Mouse (Mus musculus) liver, embryonic 13.5 days (tissue): ENCODE results near the gene Sestd1. TPM values are rescaled to one million over a fixed set of nuclear protein-coding genes. Genes with fewer than 3 reads are reported as not detected.
A peak's percentile ranks its signal among the peaks of the same experiment; 100 is the strongest.

Experiments used
- ATAC-seq: fragments of 200-750 bp; cut with Nextera tagmentation; 2 replicates; pipeline ENCODE4 v1.8.0; 2017; ENCODE audit warnings: low read depth, mild to moderate bottlenecking, moderate number of reproducible peaks, moderate library complexity
- DNase-seq: peaks from one replicate; pipeline ENCODE4 v3.0.0; 2022
- H3K27ac ChIP-seq: fragments of 300-500 bp; sonication (generic); 2 replicates; pipeline ENCODE4 v1.5.1; 2015; ENCODE audit warnings: moderate library complexity, mild to moderate bottlenecking, inconsistent platforms
- H3K27me3 ChIP-seq: fragments of 300-500 bp; sonication (generic); 2 replicates; pipeline ENCODE4 v1.6.1; 2015; ENCODE audit warnings: mild to moderate bottlenecking, inconsistent platforms
- H3K36me3 ChIP-seq: fragments of 300-500 bp; sonication (generic); 2 replicates; pipeline ENCODE4 v1.6.1; 2015; ENCODE audit warnings: mild to moderate bottlenecking, inconsistent platforms
- H3K4me1 ChIP-seq: fragments of 300-500 bp; sonication (generic); replicated peaks from 2 replicates; pipeline ENCODE4 v1.6.1; 2015; ENCODE audit warnings: inconsistent platforms
- H3K4me2 ChIP-seq: fragments of 300-500 bp; sonication (generic); 2 replicates; pipeline ENCODE4 v1.6.1; 2015; ENCODE audit warnings: inconsistent platforms, mild to moderate bottlenecking, moderate library complexity
- H3K4me3 ChIP-seq: fragments of 300-500 bp; sonication (generic); replicated peaks from 2 replicates; pipeline ENCODE4 v1.5.1; 2015; ENCODE audit warnings: mild to moderate bottlenecking, inconsistent platforms
- H3K9ac ChIP-seq: fragments of 300-500 bp; sonication (generic); 2 replicates; pipeline ENCODE4 v1.6.1; 2015; ENCODE audit warnings: mild to moderate bottlenecking, inconsistent platforms
- H3K9me3 ChIP-seq: fragments of 300-500 bp; sonication (generic); replicated peaks from 2 replicates; pipeline ENCODE4 v1.6.1; 2016; ENCODE audit warnings: inconsistent platforms
- WGBS: fragments of 180-500 bp; shearing (Covaris S2); methylation state at CpG from one replicate; pipeline ENCODE4 v1.1.7; 2015; ENCODE audit not compliant: insufficient replicate concordance; 5-methylcytosine and 5-hydroxymethylcytosine counted together
- polyA plus RNA-seq: library from polyadenylated mRNA; unstranded; fragments of >200 nt; fragmentation: Nextera tagmentation; extraction: Ambion mirVana; gene quantifications from 2 replicates; pipeline ENCODE4 v1.2.1, GENCODE M21; 2015

Sestd1 gene
- polyA plus RNA-seq, 1 experiment from 2014 or later, result 0.54 TPM

DNA sequence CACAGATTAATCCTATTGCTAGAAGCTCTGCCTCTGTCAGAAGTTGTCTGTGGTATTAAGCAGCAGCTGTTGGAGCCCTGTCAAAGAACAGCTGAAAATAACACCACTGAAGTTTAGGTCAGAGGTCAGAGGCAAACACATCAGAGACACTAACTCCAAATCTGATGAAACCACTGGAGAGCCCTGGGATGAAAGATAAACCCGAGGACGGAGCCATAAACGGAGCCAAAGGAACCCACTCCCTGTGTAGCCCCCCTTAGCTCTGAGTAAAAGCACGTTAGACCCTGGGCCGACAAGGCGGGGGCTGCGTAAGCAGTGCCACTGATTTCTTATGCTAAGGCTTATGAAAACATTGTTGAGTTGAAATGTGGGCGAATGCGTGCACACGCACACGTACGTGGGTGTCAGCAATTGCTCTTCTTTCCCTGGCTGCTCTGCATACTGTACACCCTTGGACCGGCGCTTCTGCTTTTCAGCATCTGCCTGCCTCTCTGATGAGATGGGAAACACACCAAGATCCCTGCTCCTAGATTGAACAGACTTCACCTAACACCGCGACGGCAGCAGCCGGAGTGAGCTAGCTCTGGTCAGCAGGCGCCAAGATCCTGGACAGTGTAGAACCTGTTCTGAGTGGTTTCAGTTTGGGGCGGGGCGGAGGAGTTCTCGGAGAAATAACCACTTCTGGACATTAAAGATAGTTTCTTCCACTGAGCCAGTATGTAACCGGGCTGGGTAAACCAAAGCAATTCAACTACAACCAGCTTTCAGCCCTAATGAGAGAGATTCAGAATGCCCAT lies 108.8 kb downstream of the Sestd1 start:
- H3K4me1 ChIP-seq, result peaks cover 53% of the 10 kb centered on the region
- no peak overlapping the region for H3K4me3 ChIP-seq
- ATAC-seq, result no peak
- H3K36me3 ChIP-seq, result no peaks in the 10 kb centered on the region
- DNase-seq, result no peak
- H3K9ac ChIP-seq, result 0 out of 2 replicates have a peak overlapping the region, but pooled peaks have one; percentile 6
- 51% methylated on average over 23 of the region's 23 CpGs for WGBS
- H3K4me2 ChIP-seq, result peak overlapping the region; percentile 81
- H3K27me3 ChIP-seq, result 0 out of 2 replicates have a peak, but pooled peaks cover 4% of the 10 kb centered on the region
- no peaks in the 10 kb centered on the region for H3K9me3 ChIP-seq
- H3K27ac ChIP-seq, result no peak overlapping the region

DNA sequence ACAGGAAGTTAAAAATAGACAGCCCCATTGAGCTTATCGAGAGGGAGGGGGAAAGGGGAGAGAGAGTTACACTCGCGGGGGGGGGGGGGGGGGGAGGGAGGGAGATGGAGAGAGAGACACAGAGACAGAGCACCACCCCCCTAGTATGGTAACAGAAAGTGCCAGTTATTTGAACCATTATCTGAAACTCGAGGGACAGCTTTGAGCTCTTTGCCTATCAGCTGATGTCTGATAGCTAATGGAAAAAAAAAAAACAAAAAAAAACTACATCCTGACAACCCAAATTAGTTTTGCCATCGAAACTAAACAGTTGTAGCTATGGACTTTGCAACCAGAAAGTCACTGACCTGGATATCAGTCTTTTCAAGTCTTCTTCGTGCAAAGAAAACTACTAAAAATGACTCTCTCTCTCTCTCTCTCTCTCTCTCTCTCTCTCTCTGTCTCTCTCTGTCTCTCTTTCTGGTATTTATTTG lies 109.7 kb downstream of the Sestd1 start, which contains the start of gene Ccdc141:
Gene Ccdc141, minus strand, starts transcription at position 4 of the 473 bp plus-strand sequence.
- H3K27ac ChIP-seq, result no peak within 1 kb of the TSS
- peak; percentile 49 for ATAC-seq

DNA sequence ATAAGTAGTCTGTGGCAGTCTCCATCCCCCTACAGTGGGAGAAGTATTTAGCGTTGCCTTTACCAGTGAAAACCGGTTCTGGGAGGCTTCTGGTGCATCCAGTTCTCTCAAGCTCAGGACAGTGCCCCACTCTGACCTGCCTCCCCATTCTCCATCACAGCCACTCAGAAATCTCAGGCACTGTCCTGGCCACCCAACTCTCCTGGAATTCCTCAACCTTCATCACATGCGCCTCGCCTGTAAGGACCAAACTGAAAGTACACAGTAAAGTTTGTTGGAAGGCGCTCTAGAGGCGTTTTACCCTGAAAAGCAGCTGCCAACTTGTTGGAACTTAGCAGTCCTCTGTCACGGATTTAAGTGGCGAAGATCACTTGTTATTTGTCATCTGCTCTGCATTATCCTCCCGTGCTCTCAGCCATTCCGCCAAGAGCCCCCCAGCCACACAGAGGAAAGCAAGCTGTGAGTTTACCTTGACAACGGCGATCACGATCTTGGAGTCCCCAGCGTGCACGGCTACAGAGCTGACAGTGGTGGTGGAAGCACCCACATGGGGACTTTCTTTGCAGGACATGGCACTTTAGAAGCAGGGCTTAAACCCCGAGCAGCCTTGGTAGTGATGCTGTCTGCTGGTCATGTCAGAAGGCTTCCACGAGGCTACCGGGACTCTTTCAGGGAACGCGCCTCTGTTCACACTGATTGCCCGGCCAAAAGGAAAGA lies 110.3 kb downstream of the Sestd1 start:
- Histone ChIP-seq H3K4me3 (peak overlapping the region; percentile 62), H3K27me3 (0 out of 2 replicates have a peak, but pooled peaks cover 4% of the 10 kb centered on the region), H3K36me3 (no peaks in the 10 kb centered on the region), H3K9ac (peak overlapping the region; percentile 67), H3K4me2 (peak overlapping the region; percentile 81), H3K27ac (no peak overlapping the region), H3K4me1 (peaks cover 38% of the 10 kb centered on the region), H3K9me3 (no peaks in the 10 kb centered on the region)
- peak; percentile 68 for ATAC-seq
- 3% methylated on average over 21 of the region's 21 CpGs for WGBS
- DNase-seq, result no peak

More for the DNA sequence above, 109.7 kb downstream of the Sestd1 start, which contains the start of gene Ccdc141:
- Histone ChIP-seq H3K4me3 (peak within 1 kb of the TSS; percentile 62), H3K9me3 (no peaks in the 10 kb centered on the region), H3K4me2 (peak within 1 kb of the TSS; percentile 81), H3K4me1 (peaks cover 44% of the 10 kb centered on the region), H3K9ac (peak within 1 kb of the TSS; percentile 67), H3K27me3 (0 out of 2 replicates have a peak, but pooled peaks cover 4% of the 10 kb centered on the region), H3K36me3 (no peaks in the 10 kb centered on the region)
- no peak for DNase-seq
- 1% methylated on average over 4 of the region's 6 CpGs for WGBS

DNA sequence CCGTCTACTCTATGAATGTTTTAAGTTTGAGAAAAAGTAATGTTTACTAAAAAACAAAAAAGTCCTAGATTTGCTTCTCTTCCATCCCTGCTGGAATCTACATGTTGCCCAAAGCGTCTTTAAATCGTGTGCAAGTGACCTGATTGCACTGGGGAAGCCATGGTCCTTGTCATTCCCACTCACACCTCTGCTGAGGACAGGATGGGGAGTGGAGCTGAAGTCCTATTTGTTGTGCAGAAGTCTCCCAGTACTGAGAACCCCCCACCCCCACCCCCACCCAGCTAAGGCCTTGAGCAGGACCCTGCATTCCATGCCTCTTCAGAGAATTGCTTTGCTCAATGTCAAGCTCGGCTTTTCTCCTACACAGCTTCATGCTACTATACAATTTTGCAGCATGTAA lies 111.2 kb downstream of the Sestd1 start:
- Histone ChIP-seq H3K4me1 (peaks cover 30% of the 10 kb centered on the region), H3K9ac (no peak overlapping the region), H3K27me3 (0 out of 2 replicates have a peak, but pooled peaks cover 4% of the 10 kb centered on the region), H3K4me3 (no peak overlapping the region), H3K36me3 (no peaks in the 10 kb centered on the region), H3K4me2 (peak overlapping the region; percentile 81; the same call in 1 of the 2 replicates), H3K9me3 (no peaks in the 10 kb centered on the region), H3K27ac (no peak overlapping the region)
- ATAC-seq (no peak), DNase-seq (no peak)
- 77% methylated on average over 4 of the region's 4 CpGs for WGBS

DNA sequence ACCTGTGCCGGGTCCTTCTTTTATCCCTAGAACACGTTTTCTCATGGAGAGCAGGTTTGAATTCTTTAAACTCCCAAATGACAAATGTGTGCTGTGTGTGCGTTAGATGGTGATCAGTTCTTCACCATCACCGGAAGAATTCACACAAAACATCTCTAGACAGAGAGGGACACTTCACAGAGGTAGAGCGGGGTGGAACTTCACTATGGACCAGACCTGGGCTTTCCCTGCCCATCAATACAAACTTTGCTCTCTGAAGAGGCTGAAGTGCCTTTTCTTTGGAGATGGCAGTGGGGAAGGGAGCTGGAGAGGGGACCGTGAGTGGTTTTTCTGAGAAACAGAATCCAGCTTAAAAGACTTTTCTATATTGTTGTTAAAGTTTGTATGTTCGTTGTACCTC lies 111.6 kb downstream of the Sestd1 start:
- no peak for ATAC-seq
- WGBS, result 79% methylated on average over 7 of the region's 7 CpGs
- Histone ChIP-seq H3K36me3 (no peaks in the 10 kb centered on the region), H3K9me3 (no peaks in the 10 kb centered on the region), H3K4me1 (peaks cover 29% of the 10 kb centered on the region), H3K4me2 (no peak overlapping the region), H3K9ac (no peak overlapping the region), H3K27ac (no peak overlapping the region), H3K27me3 (0 out of 2 replicates have a peak, but pooled peaks cover 4% of the 10 kb centered on the region), H3K4me3 (no peak overlapping the region)
- no peak for DNase-seq

DNA sequence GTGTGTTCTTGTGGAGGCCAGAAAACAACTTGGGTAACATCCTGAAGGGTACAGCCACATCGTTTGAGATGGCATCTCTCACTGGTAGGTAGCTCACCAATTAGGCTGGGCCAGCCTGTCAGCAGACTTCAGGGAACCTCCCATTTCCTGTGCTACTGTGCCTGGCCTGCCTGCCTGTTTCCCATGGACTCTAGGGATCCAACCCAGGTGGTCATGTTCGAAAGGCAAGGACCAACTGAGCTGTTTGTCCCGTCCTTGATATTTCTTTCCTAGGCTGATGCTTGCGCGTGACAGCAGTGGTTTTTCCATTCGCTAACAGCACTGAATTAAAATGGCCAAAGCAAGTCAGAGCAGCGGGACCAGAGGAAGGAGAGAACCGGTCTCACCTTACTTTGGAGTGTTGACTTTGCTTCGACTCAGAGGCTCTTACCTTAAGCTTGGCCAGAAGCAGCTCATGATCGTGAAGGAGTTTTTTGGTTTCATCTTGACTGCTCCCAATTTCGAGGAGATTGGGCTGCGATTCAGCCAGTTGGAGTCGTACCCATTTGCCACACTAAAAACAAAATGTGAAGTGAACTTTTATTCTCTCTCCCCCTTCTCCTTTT lies 112.2 kb downstream of the Sestd1 start:
- 0 out of 2 replicates have a peak, but pooled peaks cover 4% of the 10 kb centered on the region for H3K27me3 ChIP-seq
- no peak overlapping the region for H3K4me2 ChIP-seq
- H3K27ac ChIP-seq, result no peak overlapping the region
- no peaks in the 10 kb centered on the region for H3K9me3 ChIP-seq
- DNase-seq, result no peak
- 73% methylated on average over 13 of the region's 13 CpGs for WGBS
- H3K36me3 ChIP-seq, result no peaks in the 10 kb centered on the region
- H3K4me1 ChIP-seq, result peaks cover 29% of the 10 kb centered on the region
- H3K9ac ChIP-seq, result no peak overlapping the region
- ATAC-seq, result no peak
- H3K4me3 ChIP-seq, result no peak overlapping the region

DNA sequence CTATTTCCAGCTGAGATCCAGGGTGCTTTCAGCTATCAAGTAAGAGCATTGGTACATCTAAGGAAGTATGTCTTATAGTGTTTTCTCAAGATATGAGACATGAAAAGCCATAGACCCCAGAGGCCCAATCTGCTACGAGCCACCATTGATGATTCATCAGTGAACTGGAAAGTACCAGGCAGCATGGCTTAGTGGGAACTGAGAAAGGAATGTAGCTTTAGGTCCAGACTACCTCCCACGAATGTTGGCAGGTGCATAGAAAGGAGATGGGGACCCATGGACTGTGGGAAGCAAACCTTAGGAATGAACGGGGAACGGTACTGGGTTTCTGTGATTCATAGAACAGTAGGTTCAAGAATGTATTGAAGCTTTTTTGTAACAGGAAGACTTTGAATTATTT lies 114.0 kb downstream of the Sestd1 start:
- Histone ChIP-seq H3K4me2 (no peak overlapping the region), H3K36me3 (no peaks in the 10 kb centered on the region), H3K27me3 (0 out of 2 replicates have a peak, but pooled peaks cover 1% of the 10 kb centered on the region), H3K9ac (no peak overlapping the region), H3K27ac (no peak overlapping the region), H3K4me1 (peaks cover 17% of the 10 kb centered on the region), H3K4me3 (no peak overlapping the region), H3K9me3 (no peaks in the 10 kb centered on the region)
- WGBS, result 61% methylated on average over 4 of the region's 4 CpGs
- DNase-seq (no peak), ATAC-seq (no peak)

DNA sequence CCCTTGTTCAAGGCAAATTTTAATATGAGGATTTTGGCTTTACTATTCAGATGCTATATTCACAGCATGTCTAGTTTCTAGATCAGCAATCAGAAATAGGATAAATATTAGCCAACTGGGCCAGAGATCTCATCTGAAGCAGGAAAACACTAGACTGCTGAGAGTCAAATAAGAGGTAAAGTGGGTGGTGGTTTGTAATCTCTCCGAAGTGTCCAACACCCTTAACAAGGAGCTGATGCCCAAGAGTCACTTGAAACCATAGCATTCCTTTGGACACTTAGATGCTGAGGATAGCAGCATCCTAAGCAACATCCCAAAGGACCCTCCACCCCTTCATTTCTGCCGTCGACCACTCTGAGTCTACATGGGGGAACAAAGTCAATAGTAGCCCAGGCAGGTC lies 115.7 kb downstream of the Sestd1 start:
- Histone ChIP-seq H3K9me3 (no peaks in the 10 kb centered on the region), H3K4me2 (no peak overlapping the region), H3K4me1 (peaks cover under 1% of the 10 kb centered on the region), H3K4me3 (no peak overlapping the region), H3K27ac (no peak overlapping the region), H3K27me3 (no peaks in the 10 kb centered on the region), H3K9ac (no peak overlapping the region), H3K36me3 (no peaks in the 10 kb centered on the region)
- ATAC-seq, result no peak
- 70% methylated on average over 3 of the region's 3 CpGs for WGBS
- no peak for DNase-seq

DNA sequence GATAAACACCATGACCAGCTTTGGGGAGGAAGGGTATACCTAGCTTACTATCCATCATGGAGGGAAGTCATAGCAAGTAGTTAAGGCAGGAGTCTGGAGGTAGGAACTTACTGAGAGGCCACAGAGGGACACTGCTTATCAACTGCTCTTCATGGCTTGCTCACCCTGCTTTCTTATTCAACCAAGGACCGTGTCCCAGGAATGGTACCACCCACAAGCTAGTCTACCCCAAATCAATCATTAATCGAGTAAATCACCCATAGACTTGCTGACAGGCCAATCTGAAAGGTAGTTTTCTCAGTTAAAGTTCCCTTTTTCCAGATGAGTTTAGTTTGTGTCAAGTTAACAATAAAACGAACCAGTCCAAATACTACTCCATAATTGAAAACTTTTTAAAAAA lies 117.0 kb downstream of the Sestd1 start:
- Histone ChIP-seq H3K4me3 (no peak overlapping the region), H3K9ac (no peak overlapping the region), H3K9me3 (no peaks in the 10 kb centered on the region), H3K4me2 (no peak overlapping the region), H3K27me3 (no peaks in the 10 kb centered on the region), H3K36me3 (no peaks in the 10 kb centered on the region), H3K27ac (no peak overlapping the region), H3K4me1 (no peaks in the 10 kb centered on the region)
- 50% methylated on average over 3 of the region's 3 CpGs for WGBS
- no peak for DNase-seq
- ATAC-seq, result no peak

DNA sequence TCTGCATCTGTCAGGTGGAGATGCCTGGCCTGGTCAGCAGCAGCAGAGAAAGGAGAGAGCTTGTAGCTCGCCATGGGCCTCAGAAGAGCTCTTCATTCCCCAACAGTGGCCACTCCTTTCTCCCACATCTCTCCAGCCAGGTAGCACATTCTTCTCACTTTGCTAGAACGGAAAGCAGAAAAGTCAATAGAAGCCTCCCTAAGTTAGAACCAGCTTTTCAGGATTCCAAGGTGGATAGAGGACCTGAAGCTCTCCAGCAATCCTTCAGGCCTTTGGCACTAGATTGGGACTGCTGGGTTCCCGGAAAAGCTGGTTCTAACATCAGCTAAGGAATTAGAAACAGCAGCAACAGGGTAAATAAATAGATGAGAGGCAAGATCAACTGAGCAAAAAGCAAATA lies 118.3 kb downstream of the Sestd1 start:
- H3K9me3 ChIP-seq, result no peaks in the 10 kb centered on the region
- DNase-seq, result no peak
- WGBS, result 54% methylated on average over 3 of the region's 3 CpGs
- H3K4me3 ChIP-seq, result no peak overlapping the region
- H3K27ac ChIP-seq, result no peak overlapping the region
- H3K9ac ChIP-seq, result no peak overlapping the region
- H3K36me3 ChIP-seq, result no peaks in the 10 kb centered on the region
- ATAC-seq, result no peak
- no peaks in the 10 kb centered on the region for H3K27me3 ChIP-seq
- H3K4me1 ChIP-seq, result no peaks in the 10 kb centered on the region
- H3K4me2 ChIP-seq, result no peak overlapping the region

DNA sequence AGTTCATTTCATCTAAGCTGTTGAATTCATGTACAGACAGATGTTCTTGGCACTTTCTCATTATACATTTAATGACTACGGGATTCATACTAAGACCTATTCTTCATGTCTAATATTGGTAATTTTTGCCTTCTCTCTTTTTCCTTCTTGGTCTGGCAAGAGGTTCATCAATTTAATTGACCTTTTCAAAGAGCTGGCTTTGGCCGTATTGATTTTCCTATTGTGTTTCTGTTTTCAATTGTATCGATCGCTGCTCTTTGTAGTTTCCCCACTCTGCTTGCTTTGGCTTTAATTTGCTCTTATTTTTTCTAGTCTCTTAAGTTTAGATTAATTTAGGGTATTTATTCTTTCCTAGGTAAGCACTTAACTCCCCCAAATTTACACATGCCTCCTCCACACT lies 122.8 kb downstream of the Sestd1 start:
- Histone ChIP-seq H3K4me1 (peaks cover 9% of the 10 kb centered on the region), H3K27ac (no peak overlapping the region), H3K9me3 (no peaks in the 10 kb centered on the region), H3K36me3 (no peaks in the 10 kb centered on the region), H3K27me3 (no peaks in the 10 kb centered on the region), H3K4me2 (no peak overlapping the region), H3K9ac (no peak overlapping the region), H3K4me3 (no peak overlapping the region)
- 82% methylated on average over 4 of the region's 4 CpGs for WGBS
- DNase-seq (no peak), ATAC-seq (no peak)
